Mouse (Mus musculus): ENCODE data around the gene Rhbdl1.

The Rhbdl1 gene

DNA sequence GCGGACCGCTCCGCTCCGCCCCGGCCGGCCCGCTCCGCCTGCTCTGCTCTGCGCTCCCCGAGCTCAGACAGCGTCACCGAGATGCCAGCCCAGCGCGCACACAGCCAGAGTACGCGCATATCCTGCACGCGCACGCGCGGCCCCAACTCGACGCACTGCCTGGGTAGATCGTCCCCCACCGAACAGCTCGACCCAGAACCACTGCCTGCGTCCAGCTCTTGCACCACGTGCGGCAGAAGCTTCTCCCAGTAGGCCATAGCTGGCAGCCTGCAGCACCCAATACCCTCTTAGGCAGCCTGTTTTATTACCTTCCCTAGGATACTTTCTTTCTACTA, at the start of gene Rhbdl1:
TSS of gene Rhbdl1 (minus strand) at position 220 of the 335 bp plus-strand sequence.
- DNase-seq (ENCODE audit: low spot score in 2 of 2), result no peak

DNA sequence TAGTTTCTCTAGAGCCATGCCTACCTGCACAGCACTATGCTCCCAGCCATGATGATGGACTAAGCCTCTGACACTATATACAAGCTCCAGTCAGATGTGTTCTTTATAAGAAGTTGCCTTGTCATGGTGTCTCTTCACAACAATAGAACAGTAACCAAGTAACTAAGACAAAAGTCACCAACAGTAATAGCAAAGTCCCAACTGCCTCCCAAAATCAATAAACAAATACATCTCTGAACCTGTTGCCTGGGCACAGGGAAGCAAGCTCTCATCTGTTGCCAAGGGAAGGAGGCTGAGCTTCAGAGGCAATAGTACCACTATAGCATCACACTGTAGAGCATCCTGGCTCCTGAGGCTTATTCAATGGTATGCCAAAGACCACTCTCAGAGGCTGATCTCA, 49.7 kb upstream of the Rhbdl1 start:
- no peak for DNase-seq (ENCODE audit: low spot score in 2 of 2)

DNA sequence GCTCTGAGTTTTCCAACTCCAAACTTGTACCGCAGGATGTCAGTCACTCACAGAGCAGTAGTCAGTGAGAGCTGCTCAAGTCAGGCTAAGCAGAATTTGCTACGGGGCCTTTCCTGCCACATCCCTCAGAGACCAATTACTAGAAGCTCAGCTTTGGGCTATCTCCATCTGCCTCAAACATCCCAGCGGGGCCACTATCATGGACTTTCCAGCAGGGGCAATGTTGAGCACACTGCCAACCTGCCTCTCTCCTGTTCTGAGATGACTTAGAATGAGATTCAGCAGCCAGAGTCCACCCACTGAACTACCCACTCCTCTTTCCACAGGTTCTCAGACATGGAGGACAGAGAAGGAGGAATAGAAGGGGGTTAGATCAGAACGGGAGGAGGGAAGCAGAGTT, 48.5 kb upstream of the Rhbdl1 start:
- DNase-seq (ENCODE audit: low spot score in 2 of 2), result peak in 1 of 2 experiments; percentile 43

GRCm38 (mm10) chr17:25883824-25884223, 46.7 kb upstream of the Rhbdl1 start:
- no peak for DNase-seq (ENCODE audit: low spot score in 2 of 2)

DNA sequence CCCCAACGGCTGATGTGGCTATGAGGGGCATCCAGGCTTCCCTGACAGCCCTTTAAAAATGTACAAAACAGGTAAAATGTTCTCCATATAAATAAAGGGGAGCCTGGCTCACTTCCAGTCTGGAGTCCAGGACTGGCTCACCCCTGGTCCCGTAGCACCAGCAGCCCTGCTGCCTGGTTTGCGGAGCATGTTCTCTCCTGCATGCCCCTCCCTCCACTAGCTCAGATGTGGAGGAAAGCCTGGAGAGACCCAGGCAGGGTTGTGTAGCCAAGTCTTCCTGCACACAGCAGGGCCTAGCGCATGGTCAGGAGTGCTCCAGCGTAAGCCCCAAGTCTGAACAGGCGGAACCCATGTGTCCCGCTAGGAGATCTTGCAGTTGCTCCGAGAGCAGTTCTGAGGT, 46.2 kb upstream of the Rhbdl1 start:
- DNase-seq (ENCODE audit: low spot score in 2 of 2), result peak in 1 of 2 experiments; percentile 56

DNA sequence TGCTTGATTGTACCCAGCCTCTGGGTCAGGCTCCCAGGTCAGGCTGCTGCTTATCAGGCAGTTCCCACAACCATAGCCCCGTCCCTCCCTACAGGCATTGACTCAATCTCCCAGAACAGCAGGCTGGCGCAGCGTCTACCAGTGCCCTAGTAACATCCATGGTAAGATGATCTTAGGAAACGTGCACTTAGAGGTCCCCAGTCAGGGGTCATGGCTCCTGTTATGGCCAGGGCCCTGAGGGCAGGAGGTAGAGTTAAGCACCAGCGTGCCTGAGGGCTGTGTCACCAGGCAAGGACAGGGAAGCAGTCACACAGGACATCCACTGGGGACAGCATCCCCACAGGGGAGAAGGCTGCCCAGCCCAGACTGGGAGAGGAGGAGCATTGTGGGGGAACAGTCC, 45.2 kb upstream of the Rhbdl1 start:
- peak in 1 of 2 experiments; percentile 63 for DNase-seq (ENCODE audit: low spot score in 2 of 2)

DNA sequence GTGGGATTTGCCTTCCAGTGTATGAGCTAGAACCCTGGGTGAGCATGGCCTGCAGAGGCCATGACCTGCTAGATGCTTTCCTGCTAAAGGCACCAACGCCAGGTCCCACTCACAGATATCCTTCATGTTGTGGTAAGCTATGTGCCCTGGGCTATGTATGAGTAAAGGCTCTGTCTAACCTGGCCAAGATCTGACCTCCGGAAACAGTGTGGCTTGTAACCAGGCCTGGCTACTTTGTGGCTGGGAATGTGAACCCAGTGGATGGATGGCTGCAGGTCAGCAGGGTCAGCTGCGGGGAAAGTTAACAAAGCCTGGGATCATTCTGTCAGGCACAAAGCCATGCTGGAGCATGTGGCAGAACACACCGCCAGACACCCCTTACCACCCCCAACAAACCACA, 44.6 kb upstream of the Rhbdl1 start:
- no peak for DNase-seq (ENCODE audit: low spot score in 2 of 2)

DNA sequence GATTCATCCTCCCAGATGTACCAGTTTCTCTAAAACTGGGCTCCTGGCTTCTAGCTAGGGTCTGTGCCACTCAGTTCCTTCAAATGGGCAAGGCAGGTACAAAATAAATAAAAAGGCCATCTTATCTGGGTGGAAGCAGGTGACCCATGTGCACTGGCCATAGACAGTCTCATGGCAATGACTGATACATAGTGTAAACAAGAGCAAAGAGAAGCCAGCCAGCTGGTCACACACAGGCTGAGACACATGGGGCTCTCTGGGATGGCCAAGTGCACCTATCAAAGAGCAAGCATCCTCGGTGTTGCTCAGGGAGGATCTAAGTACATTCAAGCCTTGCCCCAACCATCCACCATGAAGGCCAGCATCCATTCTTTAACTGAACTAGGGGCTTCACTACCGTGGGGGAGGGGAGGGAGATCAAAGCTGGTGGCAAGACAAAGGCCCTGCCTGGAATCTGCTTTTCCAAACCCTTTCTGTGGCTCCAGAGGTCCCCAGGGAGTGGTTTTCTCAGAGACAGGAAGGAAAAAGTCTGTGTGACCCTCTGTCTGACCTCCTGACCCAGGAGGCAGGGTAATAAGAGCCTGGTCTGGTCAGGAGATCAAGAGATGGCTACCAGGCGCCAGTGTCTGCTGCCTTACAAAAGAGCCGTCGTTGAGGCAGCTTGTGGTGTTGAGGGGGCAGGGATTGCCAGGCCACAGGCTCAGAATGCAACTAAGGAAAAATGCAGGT, 44.0 kb upstream of the Rhbdl1 start:
- DNase-seq (ENCODE audit: low spot score in 2 of 2), result no peak

GRCm38 (mm10) chr17:25880196-25880910, 43.3 kb upstream of the Rhbdl1 start, which contains the start of gene Wfikkn1:
TSS of gene Wfikkn1 (minus strand) at chr17:25880858.
- DNase-seq (ENCODE audit: low spot score in 2 of 2), result no peak

GRCm38 (mm10) chr17:25879750-25880149, 42.7 kb upstream of the Rhbdl1 start:
- peak in 1 of 2 experiments; percentile 60 for DNase-seq (ENCODE audit: low spot score in 2 of 2)

GRCm38 (mm10) chr17:25879261-25879660, 42.2 kb upstream of the Rhbdl1 start:
- DNase-seq (ENCODE audit: low spot score in 2 of 2), result peak in 1 of 2 experiments; percentile 65

DNA sequence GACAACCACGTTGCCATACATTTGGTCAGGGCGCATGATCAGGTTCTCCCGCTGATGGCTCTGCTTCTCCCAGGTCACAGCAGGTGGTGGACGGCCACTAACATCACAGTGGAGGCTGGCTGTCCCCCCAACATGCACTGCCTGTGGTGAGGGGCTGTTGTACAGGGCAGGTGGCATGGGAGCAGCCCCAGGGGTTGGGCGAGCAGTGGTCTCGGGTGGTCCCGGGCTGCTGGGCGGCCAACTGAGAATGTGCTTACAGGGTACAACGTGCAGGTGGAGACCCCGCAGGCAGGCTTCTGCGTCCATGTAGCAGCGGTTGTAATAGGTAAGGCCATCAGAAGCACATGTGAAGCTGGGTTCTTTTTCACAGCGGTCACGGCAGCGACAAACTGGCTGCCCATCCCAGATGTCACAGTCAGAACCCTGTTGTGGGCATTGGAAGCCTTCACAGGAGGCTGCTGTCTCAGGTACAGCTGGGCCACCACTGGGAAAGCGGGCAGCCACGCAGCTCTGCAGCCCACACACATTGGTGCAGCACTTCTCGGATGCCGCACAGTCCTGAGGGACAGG, 41.6 kb upstream of the Rhbdl1 start:
- DNase-seq (ENCODE audit: low spot score in 2 of 2), result no peak

- DNase-seq (ENCODE audit: low spot score in 2 of 2), result no peak
Observed at GRCm38 (mm10) chr17:25877741-25878610, 40.9 kb upstream of the Rhbdl1 start.

GRCm38 (mm10) chr17:25877025-25877424, 39.9 kb upstream of the Rhbdl1 start:
- DNase-seq (ENCODE audit: low spot score in 2 of 2), result no peak

DNA sequence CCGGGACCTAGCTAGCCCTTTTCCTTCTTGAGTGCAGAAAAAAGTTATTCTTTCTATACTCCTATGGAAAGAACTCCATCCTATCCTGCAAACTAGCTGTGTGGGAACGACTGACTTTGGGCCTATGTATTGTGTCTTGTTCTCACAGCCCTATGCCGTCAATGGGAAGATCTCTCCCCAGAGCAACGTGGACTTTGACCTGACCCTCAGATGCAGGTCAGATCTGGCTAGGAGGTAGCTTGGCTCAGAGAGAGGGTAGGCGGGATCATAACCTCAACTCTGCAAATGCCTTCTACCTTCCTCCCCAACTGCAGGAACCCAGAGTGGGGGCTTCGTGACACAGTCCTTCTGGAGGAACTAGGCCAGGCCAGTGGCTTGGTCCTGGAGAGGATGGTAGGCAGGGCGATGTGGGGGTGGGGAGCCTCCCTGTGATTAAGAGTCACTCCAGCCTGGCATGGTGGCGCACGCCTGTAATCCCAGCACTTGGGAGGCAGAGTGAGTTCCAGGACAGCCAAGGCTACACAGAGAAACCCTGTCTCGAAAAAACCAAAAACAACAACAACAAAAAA, 39.3 kb upstream of the Rhbdl1 start:
- no peak for DNase-seq (ENCODE audit: low spot score in 2 of 2)

GRCm38 (mm10) chr17:25875171-25876136, 38.4 kb upstream of the Rhbdl1 start:
- DNase-seq (ENCODE audit: low spot score in 2 of 2), result peak; percentile 87 to 94

DNA sequence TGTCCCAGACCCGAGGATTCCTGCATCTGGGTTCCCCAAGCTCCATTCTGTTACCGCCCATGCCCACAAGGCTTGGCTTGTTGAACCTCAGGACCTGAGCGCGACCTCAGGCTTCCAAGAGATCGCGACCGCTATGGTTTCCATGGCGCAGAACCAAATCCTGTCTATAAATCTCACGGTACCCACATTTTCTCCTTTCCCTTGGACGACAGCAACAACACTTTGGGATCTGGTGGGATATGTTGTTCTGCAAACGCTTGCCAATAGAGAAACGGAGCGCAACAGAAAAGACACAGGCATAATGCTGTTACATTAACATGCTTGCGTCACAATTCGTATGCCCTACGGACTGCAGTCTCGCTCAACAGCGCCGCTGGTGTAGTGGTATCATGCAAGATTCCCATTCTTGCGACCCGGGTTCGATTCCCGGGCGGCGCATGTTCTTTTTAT, 37.7 kb upstream of the Rhbdl1 start, which contains the start of gene Mettl26:
TSS of gene Mettl26 (plus strand) at position 354 of the 450 bp plus-strand sequence.
- peak; percentile 94 to 99 for DNase-seq (ENCODE audit: low spot score in 2 of 2)

DNA sequence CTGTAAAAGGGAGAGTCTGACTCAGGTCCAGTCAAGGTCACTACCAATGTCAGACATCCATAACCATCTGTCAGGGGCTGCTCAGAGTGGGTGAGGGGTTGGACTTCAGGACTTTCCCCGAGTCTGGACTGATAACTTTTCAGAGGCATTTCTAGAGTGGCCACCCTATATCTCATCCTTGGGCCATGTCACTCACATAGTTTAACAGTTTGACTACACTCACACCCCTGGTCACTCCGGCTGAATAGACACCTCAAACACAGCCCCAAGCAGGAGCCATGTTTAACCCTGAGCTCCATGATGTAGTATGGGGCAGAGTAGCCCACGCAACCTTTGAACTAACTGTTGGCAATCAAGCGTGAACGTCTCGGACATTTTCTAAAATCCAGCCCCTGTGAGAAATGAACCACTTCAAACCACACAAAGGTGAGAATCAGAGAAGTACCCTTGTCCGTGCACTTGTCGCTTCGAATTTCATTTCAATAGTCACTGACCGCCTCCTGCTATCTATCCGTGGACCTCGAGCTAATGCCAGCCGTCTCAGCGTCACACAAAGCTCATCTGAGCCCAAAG, 37.1 kb upstream of the Rhbdl1 start:
- DNase-seq (ENCODE audit: low spot score in 2 of 2), result no peak

DNA sequence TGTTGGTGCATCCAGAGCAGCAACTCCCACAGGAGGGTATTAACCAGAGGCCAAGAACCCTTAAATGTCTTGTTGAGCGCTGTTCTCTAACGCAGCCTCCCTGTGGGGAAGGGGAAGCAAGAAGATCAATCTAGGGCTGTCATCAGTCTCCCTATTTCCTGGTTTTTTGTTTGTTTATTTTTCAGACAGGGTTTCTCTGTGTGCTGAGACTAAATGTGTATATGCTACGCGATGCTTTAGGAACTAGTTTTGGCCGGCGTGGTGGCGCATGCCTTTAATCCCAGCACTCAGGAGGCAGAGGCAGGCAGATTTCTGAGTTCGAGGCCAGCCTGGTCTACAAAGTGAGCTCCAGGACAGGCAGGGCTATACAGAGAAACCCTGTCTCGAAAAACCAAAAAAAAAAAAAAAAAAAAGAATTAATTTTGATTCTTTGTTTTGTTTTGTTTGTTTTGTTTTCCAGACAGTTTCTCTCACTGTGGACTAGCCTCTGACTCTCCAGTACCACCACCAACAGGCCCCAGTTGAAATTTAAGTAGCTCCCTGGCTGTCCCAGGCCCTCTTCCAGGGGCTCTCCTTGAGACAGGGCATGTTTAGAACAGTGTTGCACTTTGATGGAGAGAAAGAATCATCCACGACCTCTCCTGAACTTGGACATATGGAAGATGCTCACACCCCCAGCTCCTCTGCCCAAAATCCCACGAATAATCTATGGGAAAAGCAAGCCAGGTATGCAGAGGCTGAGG, 36.5 kb upstream of the Rhbdl1 start:
- DNase-seq (ENCODE audit: low spot score in 2 of 2), result no peak

All from spleen, postnatal 4 days (tissue).